Comparison of ENCODE assay signal across 13 mouse cellular contexts in the genomic region with DNA sequence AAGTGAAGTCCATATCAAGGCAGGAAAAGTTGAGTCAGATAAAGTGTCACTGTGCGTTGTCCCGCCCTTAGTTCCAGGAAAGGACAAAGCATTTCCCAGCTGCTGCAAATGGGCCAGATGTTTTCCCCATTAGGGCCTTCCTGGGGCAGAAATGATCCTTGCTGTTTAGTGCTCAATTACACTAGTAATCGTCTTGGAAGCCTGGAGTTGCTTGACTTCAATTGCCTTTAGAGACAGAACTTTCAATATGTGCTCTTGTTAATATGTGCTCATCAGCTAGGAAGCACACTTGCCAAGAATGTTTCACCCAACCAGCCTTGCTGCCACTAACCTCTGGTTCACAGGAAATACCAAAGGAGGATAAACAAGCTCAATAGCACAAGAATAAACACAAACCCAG.
DNase-seq lines count a peak whose midpoint lies in the region; ATAC-seq and TF ChIP-seq lines count a peak whose summit lies in the region.
"Had no signal": no experiment of that assay in that cellular context is flagged by ENCODE, and none has a peak within 500 bp of the region (broad histone marks: within the 10 kb centered on the region; RNA-seq: fewer than 3 reads in every experiment).

No protein-coding gene starts in this region.

- no peaks in the 10 kb centered on the region for H3K36me3 ChIP-seq in liver, postnatal 0 days (replicated peaks; ENCODE audit: insufficient read depth, low read length)
- no peaks in the 10 kb centered on the region for H3K36me3 ChIP-seq in liver, embryonic 12.5 days
- no peaks in the 10 kb centered on the region for H3K36me3 ChIP-seq in heart, adult 2 months (ENCODE audit: control insufficient read depth, insufficient read depth, low read length)
- no peaks in the 10 kb centered on the region for H3K36me3 ChIP-seq in kidney, embryonic 16.5 days (ENCODE audit: insufficient read depth, low read length)
- H3K36me3 ChIP-seq: liver, embryonic 13.5 days had no signal

- no peak for TF ChIP-seq CTCF in liver, postnatal 0 days (IDR thresholded peaks at IDR 0.05; ENCODE audit: low read depth)
- no peak for TF ChIP-seq CTCF in heart, adult 2 months (IDR thresholded peaks at IDR 0.05)

- TF ChIP-seq POLR2A in heart, adult 2 months (IDR thresholded peaks at IDR 0.05; ENCODE audit: insufficient read depth, low read depth, low read length): no peak

- H3K27ac ChIP-seq in liver, postnatal 0 days (ENCODE audit: low read depth): no peak overlapping the region; the same call in 1 of the 2 replicates
- H3K27ac ChIP-seq in liver, embryonic 12.5 days: no peak overlapping the region
- peak overlapping the region; percentile 28; the same call in 1 of the 2 replicates for H3K27ac ChIP-seq in heart, adult 2 months
- peak overlapping the region; percentile 45; the same call in 1 of the 2 replicates for H3K27ac ChIP-seq in kidney, embryonic 16.5 days (ENCODE audit: low read length)
- H3K27ac ChIP-seq: layer of hippocampus, adult 2 months; liver, embryonic 13.5 days had no signal

- no peaks in the 10 kb centered on the region for H3K4me1 ChIP-seq in liver, postnatal 0 days (ENCODE audit: insufficient read depth)
- no peaks in the 10 kb centered on the region for H3K4me1 ChIP-seq in liver, embryonic 12.5 days
- H3K4me1 ChIP-seq in heart, adult 2 months (ENCODE audit: control insufficient read depth, insufficient read depth, low read length): peaks cover 3% of the 10 kb centered on the region
- peaks cover 6% of the 10 kb centered on the region; the same call in 1 of the 2 replicates for H3K4me1 ChIP-seq in kidney, embryonic 16.5 days (ENCODE audit: insufficient read depth, low read length)
- H3K4me1 ChIP-seq: liver, embryonic 13.5 days had no signal

- ATAC-seq in liver, postnatal 0 days: peak; percentile 29; the same call in 1 of the 2 replicates
- ATAC-seq in liver, embryonic 12.5 days: no peak
- no peak for ATAC-seq in kidney, embryonic 16.5 days (ENCODE audit: low FRiP score, low TSS enrichment)
- ATAC-seq in granulocyte monocyte progenitor cell, adult 5-6 weeks (replicated peaks; ENCODE audit: poor library complexity, severe bottlenecking): no peak
- ATAC-seq: forebrain, postnatal 0 days had no signal

- TF ChIP-seq EP300 in liver, postnatal 0 days (IDR thresholded peaks at IDR 0.05; ENCODE audit: low read depth): 0 out of 2 replicates have a peak, but pooled peaks have one; percentile 13
- TF ChIP-seq EP300 in heart, adult 2 months (IDR thresholded peaks at IDR 0.05; ENCODE audit: insufficient read depth, low read depth, low read length): peak; percentile 86

- no peaks in the 10 kb centered on the region for H3K9me3 ChIP-seq in liver, postnatal 0 days (ENCODE audit: low read length)
- no peaks in the 10 kb centered on the region for H3K9me3 ChIP-seq in liver, embryonic 12.5 days (replicated peaks)
- no peaks in the 10 kb centered on the region for H3K9me3 ChIP-seq in kidney, embryonic 16.5 days (ENCODE audit: low read length)
- H3K9me3 ChIP-seq: liver, embryonic 13.5 days had no signal

- DNase-seq in liver, postnatal 0 days: no peak
- DNase-seq in heart, adult 2 months: peak; percentile 31 to 47
- peak; percentile 1 for DNase-seq in yolk sac, embryonic 10.5 days (ENCODE audit: low spot score)
- DNase-seq in cerebellum, adult 11 months: no peak
- DNase-seq: adrenal gland, postnatal 25 days; cerebellum, postnatal 25 days; forebrain, postnatal 0 days; liver, embryonic 13.5 days; thymus, adult 18-20 months had no signal

- 60% methylated on average over 3 of the region's 3 CpGs for WGBS in liver, postnatal 0 days (ENCODE audit: insufficient replicate concordance)
- WGBS in liver, embryonic 12.5 days (ENCODE audit: insufficient replicate concordance): 39% methylated on average over 3 of the region's 3 CpGs
- WGBS in heart, adult 2 months: 27% methylated on average over 3 of the region's 3 CpGs
- 24% methylated on average over 3 of the region's 3 CpGs for WGBS in kidney, embryonic 16.5 days

- no peaks in the 10 kb centered on the region for H3K27me3 ChIP-seq in liver, postnatal 0 days (ENCODE audit: insufficient read depth, low read length)
- H3K27me3 ChIP-seq in liver, embryonic 12.5 days (replicated peaks): no peaks in the 10 kb centered on the region
- H3K27me3 ChIP-seq in heart, adult 2 months (ENCODE audit: control insufficient read depth, insufficient read depth, low read length): no peaks in the 10 kb centered on the region
- no peaks in the 10 kb centered on the region for H3K27me3 ChIP-seq in kidney, embryonic 16.5 days (ENCODE audit: insufficient read depth, low read length)
- H3K27me3 ChIP-seq: liver, embryonic 13.5 days had no signal

- no peak overlapping the region for H3K9ac ChIP-seq in liver, postnatal 0 days (replicated peaks)
- H3K9ac ChIP-seq in liver, embryonic 12.5 days: no peak overlapping the region
- H3K9ac ChIP-seq in heart, adult 2 months (ENCODE audit: low read depth, low read length): no peak overlapping the region
- H3K9ac ChIP-seq in kidney, embryonic 16.5 days (replicated peaks; ENCODE audit: low read length): no peak overlapping the region
- H3K9ac ChIP-seq: forebrain, postnatal 0 days; liver, embryonic 13.5 days had no signal

- intact Hi-C loops in heart, adult 2 months (cut with DNase I): no loop called here

- no peak overlapping the region for H3K4me3 ChIP-seq in liver, postnatal 0 days (ENCODE audit: low read depth, low read length)
- no peak overlapping the region for H3K4me3 ChIP-seq in liver, embryonic 12.5 days
- H3K4me3 ChIP-seq in heart, adult 2 months: no peak overlapping the region
- no peak overlapping the region for H3K4me3 ChIP-seq in kidney, embryonic 16.5 days (ENCODE audit: low read length)
- H3K4me3 ChIP-seq: layer of hippocampus, adult 2 months; liver, embryonic 13.5 days had no signal

- no peaks in the 10 kb centered on the region for H3K79me2 ChIP-seq in heart, adult 2 months (replicated peaks; ENCODE audit: control insufficient read depth, insufficient read depth, low read length)

- no peak overlapping the region for H3K4me2 ChIP-seq in liver, postnatal 0 days (ENCODE audit: low read depth, low read length)
- no peak overlapping the region for H3K4me2 ChIP-seq in liver, embryonic 12.5 days
- no peak overlapping the region for H3K4me2 ChIP-seq in kidney, embryonic 16.5 days (replicated peaks; ENCODE audit: low read depth, low read length)
- H3K4me2 ChIP-seq: liver, embryonic 13.5 days had no signal

Comparison
In these comparisons a context has a peak if more than half of its experiments do, and no peak if none do; other contexts are left out.
1. DNase-seq: peak in heart, adult 2 months (2 of 2) and yolk sac, embryonic 10.5 days (single experiment); none in liver, postnatal 0 days (single experiment) and cerebellum, adult 11 months (single experiment).
2. H3K27ac ChIP-seq: peak in heart, adult 2 months (single experiment) and kidney, embryonic 16.5 days (single experiment); none in liver, postnatal 0 days (single experiment) and liver, embryonic 12.5 days (single experiment).